In genomic region chr6:122939618-122940017, GRCm38 (mm10) we compare ENCODE assay signal across 21 mouse cellular contexts. TPM values are rescaled to one million over a fixed set of nuclear protein-coding genes. Genes with fewer than 3 reads are reported as not detected.
"Had no signal": no experiment of that assay in that cellular context is flagged by ENCODE, and none has a peak within 500 bp of the region (broad histone marks: within the 10 kb centered on the region; RNA-seq: fewer than 3 reads in every experiment).

No protein-coding gene starts in this region.

- H3K27me3 ChIP-seq: liver, embryonic 13.5 days; lung, embryonic 15.5 days; neural tube, embryonic 12.5 days had no signal

- ATAC-seq: liver, postnatal 0 days had no signal

- H3K36me3 ChIP-seq: limb, embryonic 10.5 days; liver, embryonic 13.5 days; lung, embryonic 15.5 days; midbrain, embryonic 10.5 days; neural tube, embryonic 12.5 days had no signal

- H3K4me3 ChIP-seq: left cerebral cortex, adult 2 months; limb, embryonic 10.5 days; liver, embryonic 13.5 days; lung, embryonic 15.5 days; midbrain, embryonic 10.5 days; neural tube, embryonic 12.5 days had no signal

- H3K4me2 ChIP-seq: liver, embryonic 13.5 days; lung, embryonic 15.5 days; neural tube, embryonic 12.5 days had no signal

- H3K4me1 ChIP-seq: limb, embryonic 10.5 days; liver, embryonic 13.5 days; lung, embryonic 15.5 days; midbrain, embryonic 10.5 days; neural tube, embryonic 12.5 days had no signal

- H3K9ac ChIP-seq: liver, embryonic 13.5 days; liver, postnatal 0 days; lung, embryonic 15.5 days; neural tube, embryonic 12.5 days had no signal

- H3K27ac ChIP-seq: left cerebral cortex, adult 2 months; limb, embryonic 10.5 days; liver, embryonic 13.5 days; lung, embryonic 15.5 days; midbrain, embryonic 10.5 days; neural tube, embryonic 12.5 days had no signal

- DNase-seq: kidney, adult 11 months; kidney, postnatal 14 days; liver, embryonic 13.5 days; liver, postnatal 0 days; midbrain, embryonic 14.5 days; retina, postnatal 1 day; right cerebral cortex, postnatal 4 days; spleen, adult 18-20 months; thymus, adult 18-20 months; thymus, postnatal 14 days had no signal

- H3K9me3 ChIP-seq: limb, embryonic 10.5 days; liver, embryonic 13.5 days; lung, embryonic 15.5 days; midbrain, embryonic 10.5 days; neural tube, embryonic 12.5 days had no signal

RNA-seq across cellular contexts. Expression of gene Clec4a4, which starts 50.5 kb away (rescaled TPM):
- total RNA-seq: layer of hippocampus, postnatal 25 days; left cerebral cortex, adult 2 months; left cerebral cortex, postnatal 14 days had no signal
- polyA plus RNA-seq: intestine, embryonic 14.5 days; kidney, embryonic 14.5 days; limb, embryonic 10.5 days; limb, embryonic 14.5 days; liver, embryonic 13.5 days; lung, embryonic 15.5 days; midbrain, embryonic 10.5 days; midbrain, embryonic 14.5 days; neural tube, embryonic 12.5 days; stomach, embryonic 14.5 days had no signal
